Mouse (Mus musculus) forebrain, embryonic 13.5 days (tissue): ENCODE results near the gene Tspan31. TPM values are rescaled to one million over a fixed set of nuclear protein-coding genes. Genes with fewer than 3 reads are reported as not detected.
A peak's percentile ranks its signal among the peaks of the same experiment; 100 is the strongest.

Experiments used
- ATAC-seq: fragments of 200-750 bp; cut with Nextera tagmentation; 2 replicates; pipeline ENCODE4 v1.8.0; 2017
- H3K27ac ChIP-seq: fragments of 300-500 bp; sonication (generic); 2 replicates; pipeline ENCODE4 v1.5.1; 2015; ENCODE audit warnings: inconsistent platforms, mild to moderate bottlenecking, moderate library complexity
- H3K27me3 ChIP-seq: fragments of 300-500 bp; sonication (generic); 2 replicates; pipeline ENCODE4 v1.6.1; 2015; ENCODE audit warnings: mild to moderate bottlenecking, inconsistent platforms
- H3K36me3 ChIP-seq: fragments of 300-500 bp; sonication (generic); 2 replicates; pipeline ENCODE4 v1.6.1; 2015; ENCODE audit warnings: mild to moderate bottlenecking, inconsistent platforms; ENCODE audit not compliant: poor library complexity, severe bottlenecking
- H3K4me1 ChIP-seq: fragments of 300-500 bp; sonication (generic); 2 replicates; pipeline ENCODE4 v1.6.1; 2015; ENCODE audit warnings: inconsistent platforms
- H3K4me2 ChIP-seq: fragments of 300-500 bp; sonication (generic); 2 replicates; pipeline ENCODE4 v1.6.1; 2015; ENCODE audit warnings: inconsistent platforms, mild to moderate bottlenecking, moderate library complexity
- H3K4me3 ChIP-seq: fragments of 300-500 bp; sonication (generic); 2 replicates; pipeline ENCODE4 v1.5.1; 2015; ENCODE audit warnings: mild to moderate bottlenecking, inconsistent platforms
- H3K9ac ChIP-seq: fragments of 300-500 bp; sonication (generic); 2 replicates; pipeline ENCODE4 v1.6.1; 2015; ENCODE audit warnings: mild to moderate bottlenecking, inconsistent platforms
- H3K9me3 ChIP-seq: fragments of 300-500 bp; sonication (generic); replicated peaks from 2 replicates; pipeline ENCODE4 v1.6.1; 2016; ENCODE audit warnings: inconsistent platforms
- WGBS: fragments of 180-500 bp; shearing (Covaris S2); methylation state at CpG from one replicate; pipeline ENCODE4 v1.1.7; 2015; 5-methylcytosine and 5-hydroxymethylcytosine counted together
- polyA plus RNA-seq: library from polyadenylated mRNA; unstranded; fragments of >200 nt; fragmentation: Nextera tagmentation; extraction: Ambion mirVana; gene quantifications from 2 replicates; pipeline ENCODE4 v1.2.1, GENCODE M21; 2015

The Tspan31 gene
- polyA plus RNA-seq, 1 experiment from 2014 or later: 141 TPM

DNA sequence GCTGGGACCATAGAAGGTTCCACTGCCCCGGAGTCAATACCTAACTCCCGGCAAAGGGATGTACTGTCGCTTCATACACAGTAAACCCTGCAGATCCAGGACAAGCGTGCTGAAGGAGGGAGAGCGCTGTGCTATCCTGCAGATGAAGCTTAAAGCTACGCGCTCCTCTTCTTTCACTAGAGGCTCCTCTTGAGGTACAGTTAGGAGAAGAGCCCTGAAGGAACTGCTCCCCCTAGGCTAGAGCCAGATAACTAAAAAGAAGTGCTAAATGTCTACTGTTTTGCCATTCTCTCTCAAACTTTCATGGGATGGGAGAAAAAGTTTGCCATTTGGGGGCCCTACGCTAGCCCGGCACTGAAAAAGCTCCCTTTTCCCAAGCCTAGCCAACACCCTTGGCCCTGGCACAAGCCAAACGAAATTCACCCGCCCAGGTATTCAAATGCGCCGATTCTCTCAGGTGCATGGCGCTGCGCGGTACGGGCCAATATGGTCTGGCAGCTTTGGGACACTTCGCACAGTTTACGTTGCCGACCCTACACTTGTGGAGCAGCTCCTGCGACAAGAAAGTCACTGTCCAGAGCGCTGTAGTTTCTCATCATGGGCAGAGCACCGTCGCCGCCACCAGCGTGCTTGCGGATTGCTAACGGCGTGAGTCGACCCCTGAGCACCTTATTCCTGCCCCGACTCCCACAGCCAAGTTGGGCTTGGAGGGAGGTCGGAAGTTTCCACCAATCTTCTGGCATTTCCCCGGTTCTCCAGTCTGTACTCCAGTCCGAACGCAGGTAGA lies 21.3 kb downstream of the Tspan31 start:
- peaks cover 11% of the 10 kb centered on the region for H3K4me1 ChIP-seq
- H3K4me3 ChIP-seq: peak overlapping the region; percentile 3; the same call in 1 of the 2 replicates
- H3K4me2 ChIP-seq: peak overlapping the region; percentile 2; the same call in 1 of the 2 replicates
- peaks cover 16% of the 10 kb centered on the region for H3K36me3 ChIP-seq
- peaks cover 54% of the 10 kb centered on the region for H3K27me3 ChIP-seq
- H3K9ac ChIP-seq: no peak overlapping the region
- no peaks in the 10 kb centered on the region for H3K9me3 ChIP-seq
- ATAC-seq: no peak
- no peak overlapping the region for H3K27ac ChIP-seq
- 3% methylated on average over 35 of the region's 35 CpGs for WGBS

GRCm38 (mm10) chr10:127047954-127048353 lies 22.1 kb downstream of the Tspan31 start, which contains the start of gene Cyp27b1:
Gene Cyp27b1, plus strand, starts transcription at chr10:127048250.
- ATAC-seq: no peak
- H3K4me1 ChIP-seq: peaks cover 12% of the 10 kb centered on the region
- H3K27me3 ChIP-seq: peaks cover 54% of the 10 kb centered on the region
- H3K36me3 ChIP-seq: peaks cover 7% of the 10 kb centered on the region
- H3K4me3 ChIP-seq: peak within 1 kb of the TSS; percentile 3; the same call in 1 of the 2 replicates
- no peaks in the 10 kb centered on the region for H3K9me3 ChIP-seq
- H3K4me2 ChIP-seq: peak within 1 kb of the TSS; percentile 2; the same call in 1 of the 2 replicates
- no peak within 1 kb of the TSS for H3K27ac ChIP-seq
- WGBS: 32% methylated on average over 5 of the region's 5 CpGs
- no peak within 1 kb of the TSS for H3K9ac ChIP-seq

DNA sequence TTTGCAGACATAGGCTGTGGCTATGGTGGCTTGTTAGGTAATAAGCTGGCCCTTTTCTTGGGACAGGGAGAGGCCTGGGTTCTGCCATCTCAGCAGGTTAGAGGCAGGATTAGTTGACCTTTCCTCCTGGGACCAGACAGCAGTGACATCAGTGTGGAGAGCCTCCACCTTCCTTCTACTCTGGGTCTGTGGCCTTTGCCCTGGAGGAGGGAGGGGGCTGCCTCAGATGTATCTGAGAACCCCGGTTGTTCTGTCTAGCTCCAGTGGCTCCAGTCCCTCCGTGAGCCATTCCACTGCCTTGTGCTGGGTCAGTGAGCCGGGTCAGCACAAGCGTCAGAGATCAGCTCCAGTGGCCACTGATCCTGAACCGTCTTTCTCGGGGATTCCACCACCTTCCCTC lies 26.9 kb downstream of the Tspan31 start:
- ATAC-seq: no peak
- no peak overlapping the region for H3K9ac ChIP-seq
- WGBS: 85% methylated on average over 6 of the region's 6 CpGs
- H3K27me3 ChIP-seq: peaks cover 23% of the 10 kb centered on the region
- peak overlapping the region; percentile 99; the same call in 1 of the 2 replicates for H3K4me2 ChIP-seq
- peaks cover 5% of the 10 kb centered on the region for H3K36me3 ChIP-seq
- H3K4me3 ChIP-seq: no peak overlapping the region
- H3K27ac ChIP-seq: no peak overlapping the region
- H3K4me1 ChIP-seq: peaks cover 16% of the 10 kb centered on the region
- H3K9me3 ChIP-seq: no peaks in the 10 kb centered on the region

- peaks cover 16% of the 10 kb centered on the region for H3K4me1 ChIP-seq
- no peaks in the 10 kb centered on the region for H3K9me3 ChIP-seq
- H3K9ac ChIP-seq: peak overlapping the region; percentile 79
- ATAC-seq: no peak
- H3K4me3 ChIP-seq: peak overlapping the region; percentile 84
- H3K27ac ChIP-seq: no peak overlapping the region
- H3K27me3 ChIP-seq: peaks cover 17% of the 10 kb centered on the region
- WGBS: 17% methylated on average over 5 of the region's 5 CpGs
- H3K36me3 ChIP-seq: peaks cover 5% of the 10 kb centered on the region
- H3K4me2 ChIP-seq: peak overlapping the region; percentile 99
Measured at GRCm38 (mm10) chr10:127042468-127043115, 27.5 kb downstream of the Tspan31 start.

DNA sequence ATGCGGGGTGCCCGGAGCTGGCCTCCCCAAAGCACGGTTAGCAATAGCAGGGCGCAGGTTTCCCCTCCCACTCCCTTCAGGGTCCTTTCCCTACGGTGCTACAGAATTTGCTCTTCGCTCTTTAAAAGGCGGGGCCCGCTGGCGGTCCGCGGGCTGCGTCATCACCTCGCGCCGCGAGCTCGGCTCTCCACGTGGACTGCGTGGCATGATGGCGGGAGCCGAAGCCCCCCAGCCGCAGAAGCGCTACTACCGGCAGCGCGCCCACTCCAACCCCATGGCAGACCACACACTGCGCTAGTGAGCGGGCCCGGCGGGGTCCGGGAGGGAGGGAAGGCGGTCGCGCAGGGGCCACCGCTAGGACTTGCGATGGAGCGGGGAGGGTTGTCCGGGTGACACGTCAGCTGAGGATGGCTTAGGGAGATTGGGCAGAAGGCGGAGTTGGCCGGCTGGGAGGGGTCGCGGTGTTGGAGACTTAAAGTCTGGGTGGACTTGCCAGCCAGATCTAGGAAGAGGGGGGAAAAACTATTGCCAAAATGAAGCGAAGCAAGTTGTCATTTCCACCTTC lies 28.2 kb downstream of the Tspan31 start:
- Histone ChIP-seq H3K4me3 (peak overlapping the region; percentile 84), H3K27ac (no peak overlapping the region), H3K36me3 (peaks cover 5% of the 10 kb centered on the region), H3K9me3 (no peaks in the 10 kb centered on the region), H3K9ac (peak overlapping the region; percentile 79), H3K27me3 (peaks cover 10% of the 10 kb centered on the region; the same call in 1 of the 2 replicates), H3K4me2 (peak overlapping the region; percentile 99), H3K4me1 (peaks cover 16% of the 10 kb centered on the region)
- under 1% methylated on average over 44 of the region's 44 CpGs for WGBS
- ATAC-seq: peak; percentile 93

- H3K27ac ChIP-seq: no peak within 1 kb of the TSS
- H3K9me3 ChIP-seq: no peaks in the 10 kb centered on the region
- peaks cover 5% of the 10 kb centered on the region for H3K36me3 ChIP-seq
- H3K9ac ChIP-seq: peak within 1 kb of the TSS; percentile 79
- H3K4me3 ChIP-seq: peak within 1 kb of the TSS; percentile 84
- peaks cover 10% of the 10 kb centered on the region; the same call in 1 of the 2 replicates for H3K27me3 ChIP-seq
- H3K4me1 ChIP-seq: peaks cover 16% of the 10 kb centered on the region
- under 1% methylated on average over 28 of the region's 28 CpGs for WGBS
- H3K4me2 ChIP-seq: peak within 1 kb of the TSS; percentile 99
- ATAC-seq: peak; percentile 74
Measured at GRCm38 (mm10) chr10:127041274-127041766, 28.7 kb downstream of the Tspan31 start, which contains the start of the genes Mettl1 and Eef1akmt3. Gene Mettl1, plus strand, starts transcription at chr10:127041414. Gene Eef1akmt3, minus strand, starts transcription at chr10:127041513.

GRCm38 (mm10) chr10:127040569-127041214 lies 29.4 kb downstream of the Tspan31 start:
- H3K27ac ChIP-seq: no peak overlapping the region
- peak overlapping the region; percentile 79 for H3K9ac ChIP-seq
- H3K27me3 ChIP-seq: peaks cover 10% of the 10 kb centered on the region; the same call in 1 of the 2 replicates
- ATAC-seq: no peak; the same call in 1 of the 2 replicates
- peaks cover 16% of the 10 kb centered on the region for H3K4me1 ChIP-seq
- peak overlapping the region; percentile 99 for H3K4me2 ChIP-seq
- no peaks in the 10 kb centered on the region for H3K9me3 ChIP-seq
- peaks cover 5% of the 10 kb centered on the region for H3K36me3 ChIP-seq
- H3K4me3 ChIP-seq: peak overlapping the region; percentile 84
- 1% methylated on average over 20 of the region's 20 CpGs for WGBS

- Histone ChIP-seq H3K36me3 (no peaks in the 10 kb centered on the region), H3K27me3 (peaks cover 10% of the 10 kb centered on the region; the same call in 1 of the 2 replicates), H3K27ac (no peak overlapping the region), H3K4me3 (no peak overlapping the region), H3K4me1 (peaks cover 12% of the 10 kb centered on the region), H3K9me3 (no peaks in the 10 kb centered on the region), H3K4me2 (no peak overlapping the region), H3K9ac (no peak overlapping the region)
- ATAC-seq: no peak
- WGBS: 74% methylated on average over 12 of the region's 12 CpGs
Measured at GRCm38 (mm10) chr10:127037641-127038040, 32.4 kb downstream of the Tspan31 start.

GRCm38 (mm10) chr10:127036273-127036672 lies 33.8 kb downstream of the Tspan31 start:
- H3K36me3 ChIP-seq: no peaks in the 10 kb centered on the region
- H3K4me2 ChIP-seq: no peak overlapping the region
- H3K9me3 ChIP-seq: no peaks in the 10 kb centered on the region
- no peak overlapping the region for H3K9ac ChIP-seq
- WGBS: 81% methylated on average over 12 of the region's 12 CpGs
- H3K27me3 ChIP-seq: peaks cover 10% of the 10 kb centered on the region; the same call in 1 of the 2 replicates
- H3K4me3 ChIP-seq: no peak overlapping the region
- ATAC-seq: no peak
- H3K4me1 ChIP-seq: peaks cover 7% of the 10 kb centered on the region; the same call in 1 of the 2 replicates
- no peak overlapping the region for H3K27ac ChIP-seq

DNA sequence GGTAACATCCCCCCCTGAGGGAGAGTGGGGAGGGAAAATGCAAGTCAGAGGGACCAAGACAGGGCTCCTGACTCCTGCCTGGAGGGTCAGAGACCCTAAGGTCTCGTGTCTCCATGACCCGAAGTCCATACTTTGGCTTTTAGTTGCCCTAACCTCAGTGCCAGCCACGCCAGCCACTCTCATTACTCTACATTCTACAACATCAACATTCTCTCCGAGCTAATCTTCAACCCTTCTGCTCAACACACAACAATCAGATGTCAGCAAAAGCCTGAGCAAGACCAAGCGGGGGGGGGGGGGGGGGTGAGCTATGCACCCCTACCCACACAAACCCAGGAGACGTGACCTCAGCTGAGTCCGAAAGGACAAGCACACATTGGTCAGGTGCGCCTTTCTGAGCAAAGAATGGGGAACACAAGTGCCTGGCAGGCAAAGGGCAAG lies 36.7 kb downstream of the Tspan31 start:
- H3K4me3 ChIP-seq: no peak overlapping the region
- no peaks in the 10 kb centered on the region for H3K27me3 ChIP-seq
- no peak for ATAC-seq
- peaks cover 6% of the 10 kb centered on the region for H3K4me1 ChIP-seq
- peaks cover 5% of the 10 kb centered on the region for H3K36me3 ChIP-seq
- no peak overlapping the region for H3K27ac ChIP-seq
- H3K4me2 ChIP-seq: no peak overlapping the region
- WGBS: 87% methylated on average over 8 of the region's 8 CpGs
- no peak overlapping the region for H3K9ac ChIP-seq
- H3K9me3 ChIP-seq: no peaks in the 10 kb centered on the region
